ENCODE assay signal across 8 mouse cellular contexts in the genomic region with DNA sequence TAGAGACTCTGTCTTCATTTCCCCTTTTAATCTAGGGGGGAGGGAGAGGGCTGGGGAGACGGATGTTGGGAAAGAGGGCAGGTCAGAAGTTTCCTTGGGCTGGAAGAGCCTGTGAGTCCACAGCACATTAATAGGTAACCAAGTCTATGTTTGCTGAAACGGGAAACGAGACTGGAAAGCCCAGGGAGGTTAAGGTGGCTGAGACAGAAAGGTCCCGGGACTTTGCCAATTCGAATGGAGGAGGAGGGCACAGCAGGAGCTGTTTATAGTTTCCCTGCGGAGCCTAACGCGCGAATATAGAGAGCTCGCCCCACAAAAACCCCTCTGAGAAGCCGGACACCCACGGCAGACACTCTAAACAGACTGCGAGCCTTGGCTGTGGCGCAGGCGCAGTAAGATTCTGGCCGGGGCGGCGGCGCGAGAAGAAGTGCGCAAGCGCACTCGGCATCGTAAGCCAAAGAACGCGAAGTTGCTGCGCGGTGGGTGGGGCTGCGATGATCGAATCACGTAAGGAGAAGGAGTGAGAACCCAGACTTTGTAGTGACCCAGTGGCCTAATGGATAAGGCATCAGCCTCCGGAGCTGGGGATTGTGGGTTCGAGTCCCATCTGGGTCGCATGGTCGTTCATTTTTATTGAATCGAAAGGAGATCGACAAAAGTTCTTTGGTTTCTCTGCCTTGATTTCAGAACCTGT. TPM values are rescaled to one million over a fixed set of nuclear protein-coding genes. Genes with fewer than 3 reads are reported as not detected.
DNase-seq lines count a peak whose midpoint lies in the region; ATAC-seq lines count a peak whose summit lies in the region.

No protein-coding gene starts in this region.

- H3K36me3 ChIP-seq in hindbrain, embryonic 12.5 days = no peaks in the 10 kb centered on the region

- peak; percentile 97 for DNase-seq in MN1 (ENCODE audit: low spot score)
- peak; percentile 99 for DNase-seq in cerebellum, adult 9-10 months
- peak; percentile 95 to 100 for DNase-seq in frontal cortex, adult 2 months (ENCODE audit: extremely low spot score in 1 of 2, low spot score in 1 of 2)
- DNase-seq in layer of hippocampus, postnatal 14 days (ENCODE audit: low spot score in 2 of 2) = peak; percentile 99 to 100
- peak; percentile 99 for DNase-seq in lung, postnatal 14 days
- DNase-seq in retina, adult 2 months (ENCODE audit: low read depth, low spot score) = peak; percentile 93
- peak; percentile 96 to 97 for DNase-seq in thymus, postnatal 36 days

- under 1% methylated on average over 37 of the region's 37 CpGs for WGBS in hindbrain, embryonic 12.5 days

- no peaks in the 10 kb centered on the region; the same call in 1 of the 2 replicates for H3K27me3 ChIP-seq in hindbrain, embryonic 12.5 days

- H3K4me3 ChIP-seq in hindbrain, embryonic 12.5 days = peak overlapping the region; percentile 51

- H3K9me3 ChIP-seq in hindbrain, embryonic 12.5 days (replicated peaks) = 0 out of 2 replicates have a peak, but pooled peaks cover 3% of the 10 kb centered on the region

- H3K4me2 ChIP-seq in hindbrain, embryonic 12.5 days (replicated peaks) = peak overlapping the region; percentile 52

- ATAC-seq in hindbrain, embryonic 12.5 days (ENCODE audit: low FRiP score) = peak; percentile 94

- peak overlapping the region; percentile 63 for H3K9ac ChIP-seq in hindbrain, embryonic 12.5 days

- H3K27ac ChIP-seq in hindbrain, embryonic 12.5 days = peak overlapping the region; percentile 88

- H3K4me1 ChIP-seq in hindbrain, embryonic 12.5 days = peaks cover 3% of the 10 kb centered on the region

RNA-seq across cellular contexts. Expression of gene 1810010H24Rik, which starts 13.0 kb away (rescaled TPM):
- polyA plus RNA-seq in frontal cortex, adult 2 months (2012; rRNA removed) = 5.9 and 6.2 TPM in 2 replicates
- polyA plus RNA-seq in hindbrain, embryonic 12.5 days (2016; fragmentation: Nextera tagmentation; extraction: Ambion mirVana) = 4.3 and 4.5 TPM in 2 replicates
- 1 to 10 TPM; 4.2 to 5.2 TPM for total RNA-seq in layer of hippocampus, postnatal 14 days (2021)

RNA-seq across cellular contexts. Expression of gene Kpna2, which starts 13.1 kb away (rescaled TPM):
- polyA plus RNA-seq in frontal cortex, adult 2 months (2012; rRNA removed) = 29.8 and 30.9 TPM in 2 replicates
- polyA plus RNA-seq in hindbrain, embryonic 12.5 days (2016; fragmentation: Nextera tagmentation; extraction: Ambion mirVana) = 340 and 349 TPM in 2 replicates
- 10 to 100 TPM; 27.9 to 28.7 TPM for total RNA-seq in layer of hippocampus, postnatal 14 days (2021)

Comparison
In these comparisons a context has a peak if more than half of its experiments do, and no peak if none do; other contexts are left out.
1. Peak in every context shown above with its lines: DNase-seq, ATAC-seq, H3K4me3 ChIP-seq and H3K27ac ChIP-seq.
2. RNA of gene Kpna2, which starts 13.1 kb away (polyA plus RNA-seq): 340 to 349 TPM in hindbrain, embryonic 12.5 days; 29.8 to 30.9 TPM in frontal cortex, adult 2 months; every median in the first group is over 10 times any median in the second.